Mouse (Mus musculus) frontal cortex, adult 2 months (tissue): ENCODE measurements around the gene Errfi1. TPM values are rescaled to one million over a fixed set of nuclear protein-coding genes. Genes with fewer than 3 reads are reported as not detected.
A peak's percentile ranks its signal among the peaks of the same experiment; 100 is the strongest.

Experiments used
- DNase-seq, 2 experiments: peaks; one replicate each; pipeline ENCODE4 v3.0.0; 2022; ENCODE audit warnings: low spot score in 1 of 2; ENCODE audit errors: extremely low spot score in 1 of 2
- polyA plus RNA-seq: library from polyadenylated mRNA; depleted of rRNA; stranded (reverse); fragments of >200 nt; gene quantifications from 2 replicates; pipeline ENCODE4 v1.2.3, GENCODE M21; 2012; rRNA removed

Gene Errfi1
- polyA plus RNA-seq, 1 experiment: 21.6 TPM

GRCm38 (mm10) chr4:150910164-150910951 lies 56.6 kb downstream of the Errfi1 start:
- no peak for DNase-seq

GRCm38 (mm10) chr4:150913743-150914142 lies 60.0 kb downstream of the Errfi1 start:
- peak in 1 of 2 experiments; percentile 26 for DNase-seq

- peak; percentile 93 to 98 for DNase-seq
Observed at GRCm38 (mm10) chr4:150914290-150914733, 60.6 kb downstream of the Errfi1 start, which contains the start of the genes Park7 and Tnfrsf9. Park7 (minus strand) TSS chr4:150914437. Tnfrsf9 (plus strand) TSS chr4:150914562.

- peak; percentile 42 to 60 for DNase-seq
Observed at GRCm38 (mm10) chr4:150915181-150915906, 61.6 kb downstream of the Errfi1 start.

GRCm38 (mm10) chr4:150917336-150918027 lies 63.8 kb downstream of the Errfi1 start:
- DNase-seq: no peak

Other genes with a start within 250 kb of the Errfi1 start
- gene Slc45a1, start 201.7 kb upstream of the Errfi1 start, polyA plus RNA-seq: 32.3 and 34.6 TPM in 2 replicates
- gene Park7, start 60.5 kb downstream of the Errfi1 start, polyA plus RNA-seq: 306 and 313 TPM in 2 replicates
- gene Tnfrsf9, start 60.6 kb downstream of the Errfi1 start, polyA plus RNA-seq: 1.3 and 2.6 TPM in 2 replicates
- gene Uts2, start 143.2 kb downstream of the Errfi1 start, polyA plus RNA-seq: not detected in 2 replicates
- gene Per3, start 190.7 kb downstream of the Errfi1 start, polyA plus RNA-seq: 41.7 and 45.1 TPM in 2 replicates
- gene Vamp3, start 204.0 kb downstream of the Errfi1 start, polyA plus RNA-seq: 53.5 and 55.8 TPM in 2 replicates
- not detected in 2 replicates for gene Gm13090, start 235.7 kb downstream of the Errfi1 start, polyA plus RNA-seq